Mouse (Mus musculus) Patski (cell line): ENCODE results near the gene Ecm1. TPM values are rescaled to one million over a fixed set of nuclear protein-coding genes. Genes with fewer than 3 reads are reported as not detected.

Source experiments
- ATAC-seq: fragments of 100-300 bp; one replicate; pipeline ENCODE4 v1.8.0; 2021
- CTCF ChIA-PET: fragments of 350-600 bp; sonication (Branson Sonifier 250); formaldehyde crosslinking; loops from one replicate; lab custom pipeline; 2022; ENCODE audit warnings: inconsistent platforms; lab: Charles Lee
- POLR2A ChIA-PET: fragments of 350-600 bp; sonication (Branson Sonifier 250); formaldehyde crosslinking; loops from one replicate; lab custom pipeline; 2022; ENCODE audit warnings: antibody characterized with exemption, inconsistent platforms; lab: Charles Lee
- DNase-seq: peaks from one replicate; pipeline ENCODE4 v3.0.0-alpha.2; 2011; ENCODE audit warnings: low read depth, low spot score
- H3K27me3 ChIP-seq: fragments of 371-371 bp; one replicate; pipeline ENCODE4 v1.5.1; 2021
- CTCF ChIP-seq: fragments of 100-300 bp; IDR thresholded peaks from one replicate; pipeline ENCODE4 v1.5.1; 2021
- in situ Hi-C: fragments of 300-500 bp; cut with MboI; formaldehyde crosslinking; loops from 3 replicates; pipeline ENCODE4 v1.11.1; 2018; ENCODE audit warnings: low pct_unique_long_range_greater_than_20kb, mixed read lengths
- polyA plus RNA-seq: library from polyadenylated mRNA; unstranded; gene quantifications from one replicate; pipeline ENCODE4 v1.2.3, GENCODE M21; 2021

Ecm1 gene
- polyA plus RNA-seq, 1 experiment from 2014 or later = 64.9 TPM

GRCm38 (mm10) chr3:95756808-95757207, 17.4 kb upstream of the Ecm1 start:
- DNase-seq (no peak), ATAC-seq (no peak)
- TF ChIP-seq CTCF = no peak
- POLR2A ChIA-PET = no interaction called here
- CTCF ChIA-PET = interaction anchor here (1.2 kb wide), 1 partner anchor 10 kb away, joined by 3 read pairs; no protein-coding TSS in a partner anchor
- no peaks in the 10 kb centered on the region for H3K27me3 ChIP-seq
- in situ Hi-C loops = no loop called here

GRCm38 (mm10) chr3:95754345-95755206, 15.2 kb upstream of the Ecm1 start:
- TF ChIP-seq CTCF = no peak
- ChIA-PET CTCF (no interaction called here), POLR2A (interaction anchor here (0.6 to 2.2 kb wide), 5 partner anchors 19 to 67 kb away, joined by 3 to 6 read pairs (median 4); partner anchors contain the start of gene Adamtsl4)
- in situ Hi-C loops = no loop called here
- peak; percentile 94 for DNase-seq
- no peaks in the 10 kb centered on the region for H3K27me3 ChIP-seq
- peak; percentile 95 for ATAC-seq

- CTCF ChIA-PET = no interaction called here
These were observed 13.6 kb upstream of the Ecm1 start for GRCm38 (mm10) chr3:95752935-95753334.

GRCm38 (mm10) chr3:95740406-95740805, 1.0 kb upstream of the Ecm1 start:
- TF ChIP-seq CTCF = no peak
- H3K27me3 ChIP-seq = no peaks in the 10 kb centered on the region
- in situ Hi-C loops = no loop called here
- ChIA-PET POLR2A (no interaction called here), CTCF (interaction anchor here (2.1 kb wide), 1 partner anchor 10 kb away, joined by 10 read pairs; no protein-coding TSS in a partner anchor)
- ATAC-seq = no peak
- no peak for DNase-seq

More at GRCm38 (mm10) chr3:95752935-95753334, 13.6 kb upstream of the Ecm1 start:
- POLR2A ChIA-PET = no interaction called here
- in situ Hi-C loops = no loop called here
- ATAC-seq (no peak), DNase-seq (no peak)
- H3K27me3 ChIP-seq = no peaks in the 10 kb centered on the region
- no peak for TF ChIP-seq CTCF

- ATAC-seq (no peak), DNase-seq (no peak)
- in situ Hi-C loops = no loop called here
- CTCF ChIA-PET = interaction anchor here (1.1 to 2.1 kb wide), 2 partner anchors 10 to 15 kb away, joined by 4 to 7 read pairs; no protein-coding TSS in a partner anchor
- POLR2A ChIA-PET = interaction anchor here (1.1 to 1.7 kb wide), 4 partner anchors 9 to 102 kb away, joined by 3 to 5 read pairs (median 3); no protein-coding TSS in a partner anchor
- H3K27me3 ChIP-seq = no peaks in the 10 kb centered on the region
- no peak for TF ChIP-seq CTCF
These were observed 4.2 kb downstream of the Ecm1 start for GRCm38 (mm10) chr3:95735071-95735670.

- H3K27me3 ChIP-seq = no peaks in the 10 kb centered on the region
- TF ChIP-seq CTCF = no peak
- ATAC-seq (no peak), DNase-seq (no peak)
- in situ Hi-C loops = no loop called here
- ChIA-PET POLR2A (interaction anchor here (0.8 to 1.4 kb wide), 2 partner anchors 21 to 48 kb away, joined by 3 read pairs; no protein-coding TSS in a partner anchor), CTCF (interaction anchor here (1.1 to 2.1 kb wide), 3 partner anchors 11 to 54 kb away, joined by 3 to 7 read pairs (median 4); no protein-coding TSS in a partner anchor)
These were observed 5.2 kb downstream of the Ecm1 start for GRCm38 (mm10) chr3:95734092-95734702.

GRCm38 (mm10) chr3:95732744-95733521, 6.4 kb downstream of the Ecm1 start:
- ChIA-PET CTCF (interaction anchor here (0.8 to 1.8 kb wide), 2 partner anchors 9 to 53 kb away, joined by 3 to 4 read pairs; no protein-coding TSS in a partner anchor), POLR2A (interaction anchor here (1.0 kb wide), 1 partner anchor 371 kb away, joined by 3 read pairs; the partner anchor contains the start of gene Otud7b)
- no peak for ATAC-seq
- no peak for TF ChIP-seq CTCF
- no peak for DNase-seq
- H3K27me3 ChIP-seq = no peaks in the 10 kb centered on the region
- in situ Hi-C loops = no loop called here

- ChIA-PET POLR2A (no interaction called here), CTCF (interaction anchor here (0.8 kb wide), 1 partner anchor 9 kb away, joined by 3 read pairs; no protein-coding TSS in a partner anchor)
- no peak for DNase-seq
- TF ChIP-seq CTCF = no peak
- ATAC-seq = no peak
- H3K27me3 ChIP-seq = no peaks in the 10 kb centered on the region
- in situ Hi-C loops = no loop called here
These were observed 7.1 kb downstream of the Ecm1 start for GRCm38 (mm10) chr3:95732297-95732696.

GRCm38 (mm10) chr3:95731802-95732201, 7.6 kb downstream of the Ecm1 start:
- no peaks in the 10 kb centered on the region for H3K27me3 ChIP-seq
- CTCF ChIA-PET = no interaction called here
- in situ Hi-C loops = no loop called here
- no peak for DNase-seq
- POLR2A ChIA-PET = no interaction called here
- no peak for TF ChIP-seq CTCF
- ATAC-seq = no peak
